Mouse (Mus musculus): Measurements from ENCODE around the gene Dcun1d5. TPM values are rescaled to one million over a fixed set of nuclear protein-coding genes. Genes with fewer than 3 reads are reported as not detected.

Gene Dcun1d5
- total RNA-seq, 1 experiment from 2014 or later: 91.6 TPM

Other genes with a start within 250 kb of the Dcun1d5 start
- 5.4 and 7.2 TPM in 2 replicates for gene Dync2h1, start 74 bp upstream of the Dcun1d5 start, total RNA-seq (2017)
- 0.12 TPM in 2 replicates for gene Mmp13, start 88.0 kb downstream of the Dcun1d5 start, total RNA-seq (2017)
- gene Mmp12, start 159.9 kb downstream of the Dcun1d5 start, total RNA-seq (2017): 0.12 TPM in 1 of 2 replicates, not detected in the other
- gene Mmp1b, start 203.5 kb downstream of the Dcun1d5 start, total RNA-seq (2017): not detected in 2 replicates